Mouse (Mus musculus): ENCODE results near the gene Brsk1.

GRCm38 (mm10) chr7:4675200-4675599, 15.2 kb upstream of the Brsk1 start:
- TF ChIP-seq CTCF (IDR thresholded peaks at IDR 0.05; ENCODE audit: control insufficient read depth, insufficient read depth, insufficient replicate concordance, low read depth, low read length) (no peak), POLR2A (IDR thresholded peaks at IDR 0.05; ENCODE audit: control insufficient read depth, low read depth, low read length) (no peak)
